Mouse (Mus musculus): ENCODE results near the gene Pcyt1a. TPM values are rescaled to one million over a fixed set of nuclear protein-coding genes. Genes with fewer than 3 reads are reported as not detected.

Pcyt1a gene
- polyA plus RNA-seq, 1 experiment, result 14.3 TPM

DNA sequence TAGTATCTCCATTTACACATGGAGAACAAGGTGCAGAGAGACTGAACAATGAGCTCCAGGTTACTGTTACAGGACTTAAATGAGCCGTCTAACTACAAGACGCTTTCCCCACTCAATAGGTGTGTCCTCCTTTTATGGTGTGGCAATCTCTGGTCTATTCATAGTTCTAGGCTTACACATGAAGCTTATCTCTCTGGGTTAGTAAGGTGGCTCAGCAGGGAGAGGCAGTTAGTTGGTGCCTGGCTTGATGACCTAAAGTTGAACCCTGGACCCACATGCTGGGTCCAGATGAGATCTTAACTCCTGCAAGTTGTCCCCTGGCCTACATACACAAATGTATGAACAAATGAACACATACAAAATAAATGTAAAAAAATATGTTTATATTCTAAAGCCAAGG lies 32.7 kb downstream of the Pcyt1a start:
- H3ac ChIP-seq (ENCODE audit: control insufficient read depth, insufficient read length, low read depth), result no peak overlapping the region
- peaks cover 15% of the 10 kb centered on the region for H3K36me3 ChIP-seq (ENCODE audit: control insufficient read depth, insufficient read depth)

GRCm38 (mm10) chr16:32464908-32465307 lies 34.2 kb downstream of the Pcyt1a start:
- Histone ChIP-seq H3K36me3 (ENCODE audit: control insufficient read depth, insufficient read depth) (peaks cover 15% of the 10 kb centered on the region), H3ac (ENCODE audit: control insufficient read depth, insufficient read length, low read depth) (no peak overlapping the region), H3K79me3 (ENCODE audit: low read depth) (no peaks in the 10 kb centered on the region), H3K4me3 (ENCODE audit: insufficient read depth, poor library complexity, severe bottlenecking) (no peak overlapping the region), H3K79me2 (ENCODE audit: control insufficient read depth, insufficient read depth) (no peaks in the 10 kb centered on the region), H3K27me3 (ENCODE audit: control insufficient read depth, insufficient read depth, insufficient read length) (no peaks in the 10 kb centered on the region)
- no peak for TF ChIP-seq CTCF (IDR thresholded peaks at IDR 0.05; ENCODE audit: control insufficient read depth, insufficient read depth, insufficient read length)
- TF ChIP-seq FOSL1 (IDR thresholded peaks at IDR 0.05; ENCODE audit: insufficient read depth, low read length, poor library complexity, severe bottlenecking), result no peak
- no peak for TF ChIP-seq MAX (IDR thresholded peaks at IDR 0.05)
- no peak for TF ChIP-seq CEBPB (IDR thresholded peaks at IDR 0.05; ENCODE audit: low read depth)
- no peak for TF ChIP-seq MYOD1 (IDR thresholded peaks at IDR 0.05; ENCODE audit: control insufficient read depth, insufficient read length, low read depth)
- TF ChIP-seq MYOG (IDR thresholded peaks at IDR 0.05; ENCODE audit: control insufficient read depth, extremely low read depth, insufficient read length), result no peak
- no peak for TF ChIP-seq USF1 (IDR thresholded peaks at IDR 0.05; ENCODE audit: low read depth)

More for the DNA sequence above, 32.7 kb downstream of the Pcyt1a start:
- TF ChIP-seq CEBPB (IDR thresholded peaks at IDR 0.05; ENCODE audit: low read depth), result no peak
- no peak for TF ChIP-seq FOSL1 (IDR thresholded peaks at IDR 0.05; ENCODE audit: insufficient read depth, low read length, poor library complexity, severe bottlenecking)
- no peak for TF ChIP-seq CTCF (IDR thresholded peaks at IDR 0.05; ENCODE audit: control insufficient read depth, insufficient read depth, insufficient read length)
- TF ChIP-seq MYOD1 (IDR thresholded peaks at IDR 0.05; ENCODE audit: control insufficient read depth, insufficient read length, low read depth), result no peak
- TF ChIP-seq MYOG (IDR thresholded peaks at IDR 0.05; ENCODE audit: control insufficient read depth, extremely low read depth, insufficient read length), result no peak
- TF ChIP-seq MAX (IDR thresholded peaks at IDR 0.05), result no peak
- no peak for TF ChIP-seq USF1 (IDR thresholded peaks at IDR 0.05; ENCODE audit: low read depth)
- Histone ChIP-seq H3K79me3 (ENCODE audit: low read depth) (no peaks in the 10 kb centered on the region), H3K27me3 (ENCODE audit: control insufficient read depth, insufficient read depth, insufficient read length) (no peaks in the 10 kb centered on the region), H3K4me3 (ENCODE audit: insufficient read depth, poor library complexity, severe bottlenecking) (no peak overlapping the region), H3K79me2 (ENCODE audit: control insufficient read depth, insufficient read depth) (no peaks in the 10 kb centered on the region)

GRCm38 (mm10) chr16:32468488-32468887 lies 37.8 kb downstream of the Pcyt1a start:
- H3K79me3 ChIP-seq (ENCODE audit: low read depth), result no peaks in the 10 kb centered on the region
- no peak overlapping the region for H3K4me3 ChIP-seq (ENCODE audit: insufficient read depth, poor library complexity, severe bottlenecking)
- TF ChIP-seq MYOD1 (IDR thresholded peaks at IDR 0.05; ENCODE audit: control insufficient read depth, insufficient read length, low read depth), result no peak
- no peak for TF ChIP-seq CTCF (IDR thresholded peaks at IDR 0.05; ENCODE audit: control insufficient read depth, insufficient read depth, insufficient read length)
- no peak for TF ChIP-seq CEBPB (IDR thresholded peaks at IDR 0.05; ENCODE audit: low read depth)
- no peaks in the 10 kb centered on the region for H3K79me2 ChIP-seq (ENCODE audit: control insufficient read depth, insufficient read depth)
- peaks cover 29% of the 10 kb centered on the region for H3K36me3 ChIP-seq (ENCODE audit: control insufficient read depth, insufficient read depth)
- no peaks in the 10 kb centered on the region for H3K27me3 ChIP-seq (ENCODE audit: control insufficient read depth, insufficient read depth, insufficient read length)
- H3ac ChIP-seq (ENCODE audit: control insufficient read depth, insufficient read length, low read depth), result no peak overlapping the region

DNA sequence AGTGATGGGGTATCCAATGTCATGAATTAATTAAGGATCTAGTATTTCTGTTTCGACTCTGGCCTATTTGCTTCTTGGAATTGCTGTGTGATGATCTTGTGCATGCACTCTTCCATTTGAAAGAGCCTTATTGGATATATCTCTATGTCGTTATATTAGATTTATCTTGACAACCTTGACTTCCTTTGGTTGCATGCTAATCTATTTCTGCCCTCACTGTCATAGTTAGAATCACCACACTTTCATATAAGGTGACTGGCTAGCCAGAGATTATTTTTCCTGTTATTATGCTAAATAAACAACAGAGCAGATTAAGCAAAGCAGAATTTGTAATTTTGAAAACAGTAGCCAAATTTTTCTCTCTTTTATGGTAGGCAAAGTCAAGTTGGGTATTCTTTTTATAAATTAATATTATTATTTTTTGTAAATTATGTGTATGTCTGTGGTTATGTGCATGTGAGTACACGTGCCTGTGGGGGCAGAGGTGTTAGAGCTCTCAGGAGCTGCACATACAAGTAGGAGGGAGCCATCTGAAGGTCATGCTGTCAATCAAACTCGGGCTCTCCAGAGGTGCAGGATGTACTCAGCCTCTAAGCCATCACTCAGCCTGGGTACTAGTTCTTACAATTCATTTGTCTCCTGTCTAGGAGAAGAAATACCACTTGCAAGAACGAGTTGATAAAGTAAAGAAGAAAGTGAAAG lies 38.8 kb downstream of the Pcyt1a start:
- Histone ChIP-seq H3K36me3 (ENCODE audit: control insufficient read depth, insufficient read depth) (peaks cover 29% of the 10 kb centered on the region), H3ac (ENCODE audit: control insufficient read depth, insufficient read length, low read depth) (no peak overlapping the region), H3K79me2 (ENCODE audit: control insufficient read depth, insufficient read depth) (no peaks in the 10 kb centered on the region), H3K27me3 (ENCODE audit: control insufficient read depth, insufficient read depth, insufficient read length) (no peaks in the 10 kb centered on the region), H3K79me3 (ENCODE audit: low read depth) (no peaks in the 10 kb centered on the region), H3K4me3 (ENCODE audit: insufficient read depth, poor library complexity, severe bottlenecking) (no peak overlapping the region)
- no peak for TF ChIP-seq MYOD1 (IDR thresholded peaks at IDR 0.05; ENCODE audit: control insufficient read depth, insufficient read length, low read depth)
- no peak for TF ChIP-seq USF1 (IDR thresholded peaks at IDR 0.05; ENCODE audit: low read depth)
- TF ChIP-seq CEBPB (IDR thresholded peaks at IDR 0.05; ENCODE audit: low read depth), result no peak
- no peak for TF ChIP-seq MAX (IDR thresholded peaks at IDR 0.05)
- TF ChIP-seq CTCF (IDR thresholded peaks at IDR 0.05; ENCODE audit: control insufficient read depth, insufficient read depth, insufficient read length), result no peak
- no peak for TF ChIP-seq FOSL1 (IDR thresholded peaks at IDR 0.05; ENCODE audit: insufficient read depth, low read length, poor library complexity, severe bottlenecking)
- no peak for TF ChIP-seq MYOG (IDR thresholded peaks at IDR 0.05; ENCODE audit: control insufficient read depth, extremely low read depth, insufficient read length)

- H3K79me2 ChIP-seq (ENCODE audit: control insufficient read depth, insufficient read depth), result no peaks in the 10 kb centered on the region
- H3ac ChIP-seq (ENCODE audit: control insufficient read depth, insufficient read length, low read depth), result no peak overlapping the region
- no peaks in the 10 kb centered on the region for H3K79me3 ChIP-seq (ENCODE audit: low read depth)
- H3K4me3 ChIP-seq (ENCODE audit: insufficient read depth, poor library complexity, severe bottlenecking), result no peak overlapping the region
- H3K27me3 ChIP-seq (ENCODE audit: control insufficient read depth, insufficient read depth, insufficient read length), result peaks cover 2% of the 10 kb centered on the region
- TF ChIP-seq FOSL1 (IDR thresholded peaks at IDR 0.05; ENCODE audit: insufficient read depth, low read length, poor library complexity, severe bottlenecking) (no peak), CTCF (IDR thresholded peaks at IDR 0.05; ENCODE audit: control insufficient read depth, insufficient read depth, insufficient read length) (no peak), MYOD1 (IDR thresholded peaks at IDR 0.05; ENCODE audit: control insufficient read depth, insufficient read length, low read depth) (no peak), MYOG (IDR thresholded peaks at IDR 0.05; ENCODE audit: control insufficient read depth, extremely low read depth, insufficient read length) (no peak), MAX (IDR thresholded peaks at IDR 0.05) (no peak), CEBPB (IDR thresholded peaks at IDR 0.05; ENCODE audit: low read depth) (no peak), USF1 (IDR thresholded peaks at IDR 0.05; ENCODE audit: low read depth) (no peak)
- peaks cover 21% of the 10 kb centered on the region for H3K36me3 ChIP-seq (ENCODE audit: control insufficient read depth, insufficient read depth)
Observed at GRCm38 (mm10) chr16:32472276-32473015, 41.7 kb downstream of the Pcyt1a start.

Measured in C2C12 (cell line).